Mouse (Mus musculus) CH12.LX (cell line): ENCODE results near the gene D430019H16Rik. TPM values are rescaled to one million over a fixed set of nuclear protein-coding genes. Genes with fewer than 3 reads are reported as not detected.

Experiments used
- DNase-seq: peaks from one replicate; pipeline ENCODE4 v3.0.0-alpha.2; 2013; ENCODE audit errors: extremely low read depth
- H3K27ac ChIP-seq: 2 replicates; pipeline ENCODE4 v1.5.1; 2012; ENCODE audit warnings: low read depth, mild to moderate bottlenecking, control low read depth, moderate library complexity; ENCODE audit not compliant: insufficient read depth
- H3K27me3 ChIP-seq: replicated peaks from 2 replicates; pipeline ENCODE3; 2012; ENCODE audit warnings: inconsistent platforms
- H3K36me3 ChIP-seq, 2 experiments: replicated peaks in 1 of 2; 2 replicates each; pipeline versions ENCODE3 to v1.6.1; 2012; ENCODE audit warnings: inconsistent platforms in 1 of 2, low read length in 1 of 2, mild to moderate bottlenecking in 1 of 2, mixed read lengths in 1 of 2, moderate library complexity in 1 of 2; ENCODE audit not compliant: control insufficient read depth in 1 of 2, insufficient read depth in 1 of 2
- H3K4me1 ChIP-seq, 2 experiments: 2 replicates each; pipeline ENCODE4 v1.6.1; 2012; ENCODE audit warnings: inconsistent platforms in 1 of 2, moderate library complexity in 1 of 2; ENCODE audit not compliant: insufficient read depth in 2 of 2, control insufficient read depth in 1 of 2
- H3K4me2 ChIP-seq: 2 replicates; pipeline ENCODE4 v1.6.1; 2012; ENCODE audit warnings: low read depth, mild to moderate bottlenecking, control low read depth; ENCODE audit not compliant: poor library complexity, insufficient read depth, severe bottlenecking
- H3K4me3 ChIP-seq, 3 experiments: fragments of 150-350 bp in 1 of 3; sonication (generic) in 1 of 3; replicated peaks in 1 of 3; 2 replicates each; pipeline versions ENCODE3 to v1.5.1; 2011 to 2012; ENCODE audit warnings: low read depth in 2 of 3, low read length in 2 of 3, mild to moderate bottlenecking in 2 of 3, moderate library complexity in 2 of 3, control low read depth in 1 of 3, improper control_type of control experiment in 1 of 3, inconsistent platforms in 1 of 3, mixed read lengths in 1 of 3; ENCODE audit not compliant: poor library complexity in 1 of 3
- H3K79me2 ChIP-seq: replicated peaks from 2 replicates; pipeline ENCODE4 v1.6.1; 2012; ENCODE audit warnings: mild to moderate bottlenecking, moderate library complexity; ENCODE audit not compliant: control insufficient read depth, poor library complexity, insufficient read depth, severe bottlenecking; ENCODE audit errors: extremely low read depth
- H3K9ac ChIP-seq: 2 replicates; pipeline ENCODE4 v1.6.1; 2012; ENCODE audit warnings: low read depth, mild to moderate bottlenecking, control low read depth, moderate library complexity; ENCODE audit not compliant: insufficient read depth
- H3K9me3 ChIP-seq: replicated peaks from 2 replicates; pipeline ENCODE3; 2012; ENCODE audit warnings: low read length, inconsistent platforms, mixed read lengths
- BHLHE40 ChIP-seq: IDR thresholded peaks from 2 replicates; pipeline ENCODE4 v1.6.1; 2011; ENCODE audit warnings: mild to moderate bottlenecking, low read depth, low read length, improper control_type of control experiment
- CHD2 ChIP-seq: IDR thresholded peaks from 2 replicates; pipeline ENCODE4 v1.6.1; 2011; ENCODE audit warnings: low read length, improper control_type of control experiment
- E2F4 ChIP-seq: IDR thresholded peaks from 2 replicates; pipeline ENCODE4 v1.6.1; 2011; ENCODE audit warnings: low read depth, low read length, improper control_type of control experiment; ENCODE audit not compliant: insufficient replicate concordance
- EP300 ChIP-seq: IDR thresholded peaks from 2 replicates; pipeline ENCODE4 v1.6.1; 2011; ENCODE audit warnings: low read length, improper control_type of control experiment
- ETS1 ChIP-seq: conservative IDR thresholded peaks from 2 replicates; pipeline ENCODE4 v1.6.1; 2012; ENCODE audit warnings: low read depth, mild to moderate bottlenecking, inconsistent platforms, low read length, improper control_type of control experiment, moderate library complexity
- GABPA ChIP-seq: IDR thresholded peaks from 2 replicates; pipeline ENCODE4 v1.6.1; 2012; ENCODE audit warnings: low read depth, low read length, improper control_type of control experiment, inconsistent platforms; ENCODE audit not compliant: insufficient replicate concordance
- IRF4 ChIP-seq: IDR thresholded peaks from 2 replicates; pipeline ENCODE4 v1.6.1; 2014; ENCODE audit warnings: low read depth, mild to moderate bottlenecking, inconsistent platforms, low read length, improper control_type of control experiment
- JUN ChIP-seq: IDR thresholded peaks from 2 replicates; pipeline ENCODE4 v1.6.1; 2011; ENCODE audit warnings: low read depth, mild to moderate bottlenecking, low read length, improper control_type of control experiment, moderate library complexity; ENCODE audit not compliant: insufficient read depth
- JUND ChIP-seq: conservative IDR thresholded peaks from 2 replicates; pipeline ENCODE4 v1.6.1; 2011; ENCODE audit warnings: low read depth, low read length, improper control_type of control experiment
- KAT2A ChIP-seq: IDR thresholded peaks from 2 replicates; pipeline ENCODE4 v1.6.1; 2012; ENCODE audit warnings: low read length, improper control_type of control experiment, inconsistent platforms; ENCODE audit not compliant: insufficient replicate concordance
- MAFK ChIP-seq: IDR thresholded peaks from 2 replicates; pipeline ENCODE4 v1.6.1; 2011; ENCODE audit warnings: low read length, improper control_type of control experiment; ENCODE audit not compliant: insufficient replicate concordance
- MAX ChIP-seq: IDR thresholded peaks from 2 replicates; pipeline ENCODE4 v1.6.1; 2011; ENCODE audit warnings: low read length, improper control_type of control experiment
- MAZ ChIP-seq: IDR thresholded peaks from 2 replicates; pipeline ENCODE4 v1.6.1; 2012; ENCODE audit warnings: low read depth, mild to moderate bottlenecking, inconsistent platforms, low read length, improper control_type of control experiment, moderate library complexity
- MXI1 ChIP-seq: IDR thresholded peaks from 2 replicates; pipeline ENCODE4 v1.6.1; 2011; ENCODE audit warnings: mild to moderate bottlenecking, low read depth, low read length, improper control_type of control experiment
- NELFE ChIP-seq: IDR thresholded peaks from 2 replicates; pipeline ENCODE4 v1.6.1; 2011; ENCODE audit warnings: low read depth, low read length, improper control_type of control experiment
- PAX5 ChIP-seq: IDR thresholded peaks from 2 replicates; pipeline ENCODE4 v1.6.1; 2012; ENCODE audit warnings: low read length, inconsistent platforms, mixed read lengths
- POLR2A ChIP-seq: IDR thresholded peaks from 2 replicates; pipeline ENCODE4 v1.6.1; 2011; ENCODE audit warnings: low read depth, mild to moderate bottlenecking, improper control_type of control experiment, low read length
- RAD21 ChIP-seq: IDR thresholded peaks from 2 replicates; pipeline ENCODE4 v1.6.1; 2011; ENCODE audit warnings: low read depth, mild to moderate bottlenecking, low read length, improper control_type of control experiment, moderate library complexity
- RCOR1 ChIP-seq: conservative IDR thresholded peaks from 2 replicates; pipeline ENCODE4 v1.6.1; 2012; ENCODE audit warnings: low read depth, mild to moderate bottlenecking, inconsistent platforms, low read length, improper control_type of control experiment
- SIN3A ChIP-seq: IDR thresholded peaks from 2 replicates; pipeline ENCODE4 v1.6.1; 2012; ENCODE audit warnings: low read length, improper control_type of control experiment, inconsistent platforms
- TBP ChIP-seq: conservative IDR thresholded peaks from 2 replicates; pipeline ENCODE4 v1.6.1; 2011; ENCODE audit warnings: low read depth, low read length, improper control_type of control experiment
- USF1 ChIP-seq: IDR thresholded peaks from 2 replicates; pipeline ENCODE4 v1.6.1; 2014; ENCODE audit warnings: low read depth, mild to moderate bottlenecking, inconsistent platforms, low read length, improper control_type of control experiment
- USF2 ChIP-seq: conservative IDR thresholded peaks from 2 replicates; pipeline ENCODE4 v1.6.1; 2011; ENCODE audit warnings: low read depth, low read length, improper control_type of control experiment
- ZKSCAN1 ChIP-seq: IDR thresholded peaks from 2 replicates; pipeline ENCODE4 v1.6.1; 2012; ENCODE audit warnings: low read depth, inconsistent platforms, low read length, improper control_type of control experiment, borderline replicate concordance
- ZNF384 ChIP-seq: IDR thresholded peaks from 2 replicates; pipeline ENCODE4 v1.6.1; 2012; ENCODE audit warnings: low read depth, low read length, improper control_type of control experiment, inconsistent platforms
- dilution Hi-C: fragments of 300-500 bp; cut with MboI; formaldehyde crosslinking; loops from 2 replicates; pipeline ENCODE4 v1.14.3; 2020; ENCODE audit warnings: low sequenced_read_pairs; ENCODE audit not compliant: extremely low pct_unique_long_range_greater_than_20kb, extremely low pct_ligation_motif_present
- in situ Hi-C: fragments of 300-500 bp; cut with MboI; formaldehyde crosslinking; loops from 3 replicates; pipeline ENCODE4 v1.14.3; 2019; ENCODE audit warnings: low sequenced_read_pairs, low pct_ligation_motif_present, low pct_unique_long_range_greater_than_20kb, mixed read lengths
- polyA plus RNA-seq: library from polyadenylated mRNA; unstranded; fragments of >175 nt; gene quantifications from 2 replicates; pipeline ENCODE4 v1.2.1, GENCODE M21; 2012; ENCODE audit warnings: low read depth; ENCODE audit not compliant: insufficient read length
- total RNA-seq, 2 experiments: library from RNA; depleted of rRNA; stranded (reverse); fragments of 300-350 nt in 1 of 2; fragments of >200 nt in 1 of 2; gene quantifications; 2 replicates each; pipeline ENCODE4 v1.2.3; 2012 to 2014

Gene D430019H16Rik
- total and polyA plus RNA-seq, 3 experiments, result 0.42 to 0.96 (median 0.91) TPM

DNA sequence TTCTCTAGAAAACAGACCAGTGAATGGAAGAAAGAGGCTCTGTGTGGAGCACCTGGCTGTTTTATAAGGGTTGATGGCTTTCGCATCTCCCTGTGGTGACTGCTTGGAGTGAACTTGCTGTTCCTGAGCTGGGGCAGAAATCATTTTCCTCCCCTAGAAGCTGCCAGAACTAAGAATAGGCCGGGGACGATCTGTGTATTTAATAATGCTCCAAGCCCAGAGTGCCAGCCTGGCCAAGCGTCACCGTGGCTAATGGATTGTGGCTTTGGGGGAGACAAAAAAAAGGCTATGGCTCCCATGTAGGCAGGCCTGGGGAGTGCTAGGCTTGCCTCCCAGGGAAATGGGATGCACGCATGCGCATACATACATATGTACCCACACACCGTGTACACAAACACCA is 39.7 kb upstream of the D430019H16Rik start:
- Histone ChIP-seq H3K27me3 (no peaks in the 10 kb centered on the region), H3K4me1 (no peaks in the 10 kb centered on the region), H3K36me3 (no peaks in the 10 kb centered on the region), H3K4me2 (no peak overlapping the region), H3K4me3 (no peak overlapping the region), H3K9me3 (no peaks in the 10 kb centered on the region), H3K9ac (no peak overlapping the region), H3K27ac (no peak overlapping the region), H3K79me2 (no peaks in the 10 kb centered on the region)
- TF ChIP-seq USF1, result no peak
- no peak for TF ChIP-seq USF2
- no peak for TF ChIP-seq E2F4
- no peak for TF ChIP-seq NELFE
- TF ChIP-seq IRF4, result no peak
- TF ChIP-seq ZNF384, result no peak
- no peak for TF ChIP-seq CHD2
- TF ChIP-seq MAZ, result no peak
- no peak for TF ChIP-seq PAX5
- no peak for TF ChIP-seq EP300
- no peak for TF ChIP-seq BHLHE40
- no peak for TF ChIP-seq MAX
- no peak for TF ChIP-seq POLR2A
- TF ChIP-seq JUN, result no peak
- no peak for DNase-seq
- dilution Hi-C loops (no loop called here), in situ Hi-C loops (no loop called here)

DNA sequence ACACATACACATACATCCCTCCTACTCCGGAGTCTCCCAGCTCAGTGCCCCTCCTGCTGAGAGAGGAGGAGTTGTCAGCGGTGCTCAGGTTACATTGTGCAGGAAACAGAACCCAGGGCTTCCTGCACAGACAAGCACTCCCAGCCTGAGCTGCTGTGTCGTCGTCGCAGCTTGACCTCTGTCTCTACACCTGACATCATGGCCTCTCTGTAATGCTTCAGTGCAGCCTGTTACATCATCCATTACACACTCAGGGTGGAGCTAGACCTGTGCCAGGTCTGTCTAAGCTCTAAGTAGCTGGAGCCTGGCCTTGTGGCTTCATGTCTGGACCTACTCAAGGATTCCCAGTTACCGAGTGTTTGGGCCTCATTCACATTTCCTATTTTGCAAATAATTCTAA is 33.2 kb upstream of the D430019H16Rik start:
- H3K36me3 ChIP-seq, result no peaks in the 10 kb centered on the region
- no peak for DNase-seq
- dilution Hi-C loops (no loop called here), in situ Hi-C loops (loop anchor here (10.0 kb wide), 1 partner anchor 366 kb away; no protein-coding TSS in a partner anchor)
- no peak overlapping the region for H3K4me2 ChIP-seq
- TF ChIP-seq ETS1 (no peak), TBP (no peak), EP300 (no peak)
- H3K9ac ChIP-seq, result no peak overlapping the region
- H3K4me1 ChIP-seq, result peaks cover 0 to 10% of the 10 kb centered on the region in 2 experiments; a peak in 1 of 4 replicates
- H3K9me3 ChIP-seq, result peaks cover 4% of the 10 kb centered on the region
- no peaks in the 10 kb centered on the region for H3K79me2 ChIP-seq
- H3K27me3 ChIP-seq, result no peaks in the 10 kb centered on the region
- no peak overlapping the region for H3K4me3 ChIP-seq
- no peak overlapping the region for H3K27ac ChIP-seq

DNA sequence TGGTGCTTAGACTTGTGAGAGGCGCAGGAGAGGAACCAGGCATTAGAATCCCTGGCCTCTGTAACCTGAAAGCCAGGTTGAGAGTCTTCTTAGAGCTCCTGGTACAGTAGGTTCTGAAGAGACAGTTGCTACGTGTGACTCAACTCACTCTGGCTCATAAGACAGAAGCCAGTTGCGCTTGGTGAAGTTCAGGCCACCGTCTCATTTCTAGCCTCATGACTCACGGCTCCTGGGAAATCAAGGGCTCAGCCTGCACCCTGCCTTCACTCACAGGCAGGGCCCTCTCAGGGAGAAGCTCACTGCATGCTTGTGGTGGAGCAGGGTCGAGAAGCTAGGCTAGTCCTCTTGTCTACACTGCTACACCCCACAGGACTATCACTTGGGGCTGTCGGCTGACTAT is 27.1 kb upstream of the D430019H16Rik start:
- Histone ChIP-seq H3K9ac (no peak overlapping the region), H3K27me3 (no peaks in the 10 kb centered on the region), H3K4me3 (no peak overlapping the region), H3K4me2 (no peak overlapping the region), H3K79me2 (no peaks in the 10 kb centered on the region), H3K4me1 (peaks cover 0 to 14% of the 10 kb centered on the region in 2 experiments; a peak in 2 of 4 replicates), H3K27ac (no peak overlapping the region), H3K36me3 (no peaks in the 10 kb centered on the region), H3K9me3 (peaks cover 4% of the 10 kb centered on the region)
- in situ Hi-C loops (loop anchor here (10.0 kb wide), 1 partner anchor 372 kb away; no protein-coding TSS in a partner anchor), dilution Hi-C loops (no loop called here)
- DNase-seq, result no peak
- TF ChIP-seq NELFE (no peak), E2F4 (no peak), ZKSCAN1 (no peak), MAFK (no peak), JUND (no peak), SIN3A (no peak), GABPA (no peak), POLR2A (no peak), EP300 (no peak), KAT2A (no peak), MXI1 (no peak), RAD21 (no peak), ZNF384 (no peak), RCOR1 (no peak), IRF4 (no peak), MAZ (no peak), BHLHE40 (no peak), TBP (no peak), USF1 (no peak)
